Comparison of ENCODE assay signal across 22 mouse cellular contexts in the genomic region with DNA sequence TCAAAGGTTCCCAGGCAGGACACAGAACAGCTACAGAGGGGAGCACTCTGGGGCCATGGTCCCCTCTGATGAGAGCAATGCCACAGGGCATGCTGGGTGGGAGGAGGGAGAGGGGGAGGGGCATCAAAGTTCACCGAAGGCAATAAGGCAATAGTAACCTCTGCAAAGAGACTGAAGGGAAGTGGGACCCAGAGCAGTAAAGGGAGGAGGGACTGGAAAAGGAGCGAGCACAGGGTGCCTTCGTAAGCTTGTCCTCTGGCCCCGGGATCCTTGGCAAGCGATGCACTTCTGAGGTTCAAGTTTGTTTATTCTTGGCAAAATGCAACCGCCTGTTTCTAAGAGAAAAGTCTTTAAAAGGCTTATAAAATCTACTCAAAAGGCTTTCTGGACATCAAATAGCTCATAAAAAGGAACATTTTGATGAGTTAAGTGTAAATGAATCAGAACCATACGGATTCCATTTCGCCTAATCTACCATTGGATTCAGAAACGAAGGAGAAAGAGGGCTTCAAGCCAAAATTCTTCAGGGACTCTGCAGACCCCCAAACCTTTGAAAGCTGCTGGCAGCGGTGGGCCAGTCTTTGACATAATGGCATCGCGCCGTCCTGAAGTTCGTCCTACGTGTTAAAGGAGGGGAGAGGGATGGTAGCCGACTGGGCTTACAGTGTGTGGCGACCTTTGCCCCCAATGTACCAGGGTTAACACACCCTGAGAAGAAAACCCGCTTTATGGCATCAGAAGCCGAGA.
DNase-seq lines count a peak whose midpoint lies in the region; ATAC-seq and TF ChIP-seq lines count a peak whose summit lies in the region.
"Had no signal": no experiment of that assay in that cellular context is flagged by ENCODE, and none has a peak within 500 bp of the region (broad histone marks: within the 10 kb centered on the region; RNA-seq: fewer than 3 reads in every experiment).

No protein-coding gene starts in this region.

- 0 out of 2 replicates have a peak, but pooled peaks cover 7% of the 10 kb centered on the region for H3K27me3 ChIP-seq in embryonic facial prominence, embryonic 12.5 days
- peaks cover 21% of the 10 kb centered on the region for H3K27me3 ChIP-seq in embryonic facial prominence, embryonic 10.5 days (replicated peaks; ENCODE audit: low read depth, poor library complexity, severe bottlenecking)
- peaks cover 26% of the 10 kb centered on the region for H3K27me3 ChIP-seq in limb, embryonic 10.5 days (ENCODE audit: low read depth, poor library complexity, severe bottlenecking)
- no peaks in the 10 kb centered on the region for H3K27me3 ChIP-seq in forebrain, postnatal 0 days (ENCODE audit: insufficient read depth, low read length)
- H3K27me3 ChIP-seq: forebrain, embryonic 15.5 days; neural tube, embryonic 13.5 days had no signal

- ATAC-seq in embryonic facial prominence, embryonic 12.5 days (ENCODE audit: insufficient number of reproducible peaks, insufficient read depth, low FRiP score, low TSS enrichment), result peak; percentile 47; the same call in 1 of the 2 replicates
- ATAC-seq in forebrain, postnatal 0 days, result no peak
- ATAC-seq: CD4-positive, CD25-positive, alpha-beta regulatory T cell, adult 4 months; forebrain, embryonic 15.5 days had no signal

- no peak overlapping the region for H3K4me2 ChIP-seq in embryonic facial prominence, embryonic 12.5 days (replicated peaks)
- no peak overlapping the region for H3K4me2 ChIP-seq in forebrain, postnatal 0 days (ENCODE audit: low read depth)
- H3K4me2 ChIP-seq: forebrain, embryonic 15.5 days; heart, embryonic 15.5 days; hindbrain, embryonic 12.5 days; limb, embryonic 15.5 days; midbrain, embryonic 11.5 days; neural tube, embryonic 13.5 days had no signal

- no peak overlapping the region for H3K9ac ChIP-seq in embryonic facial prominence, embryonic 12.5 days
- no peak overlapping the region for H3K9ac ChIP-seq in forebrain, postnatal 0 days
- H3K9ac ChIP-seq: forebrain, embryonic 15.5 days; heart, embryonic 15.5 days; hindbrain, embryonic 12.5 days; limb, embryonic 15.5 days; neural tube, embryonic 13.5 days had no signal

- H3K36me3 ChIP-seq in embryonic facial prominence, embryonic 12.5 days, result no peaks in the 10 kb centered on the region
- H3K36me3 ChIP-seq in embryonic facial prominence, embryonic 10.5 days (replicated peaks), result no peaks in the 10 kb centered on the region
- H3K36me3 ChIP-seq in limb, embryonic 10.5 days, result no peaks in the 10 kb centered on the region
- no peaks in the 10 kb centered on the region for H3K36me3 ChIP-seq in forebrain, postnatal 0 days (ENCODE audit: insufficient read depth)
- H3K36me3 ChIP-seq: forebrain, embryonic 15.5 days; G1E; heart, embryonic 15.5 days; hindbrain, embryonic 12.5 days; limb, embryonic 15.5 days; neural tube, embryonic 13.5 days had no signal

- no peak for DNase-seq in embryonic facial prominence, embryonic 10.5 days (ENCODE audit: low spot score)
- peak; percentile 14 for DNase-seq in urinary bladder, postnatal 25 days (ENCODE audit: low spot score)
- no peak for DNase-seq in urinary bladder, adult 2 months (ENCODE audit: low spot score)
- no peak for DNase-seq in limb, embryonic 10.5 days (ENCODE audit: low spot score)
- peak; percentile 26 to 28 for DNase-seq in urinary bladder, postnatal 36 days (ENCODE audit: low spot score in 2 of 2)
- no peak for DNase-seq in embryo, embryonic 9.5 days (ENCODE audit: extremely low spot score)
- no peak for DNase-seq in forebrain, postnatal 0 days
- DNase-seq: cerebellum, postnatal 10 days; gastrocnemius, adult 2 months; heart, adult 2 months; thymus, postnatal 25 days had no signal

- no peak overlapping the region for H3K27ac ChIP-seq in embryonic facial prominence, embryonic 12.5 days
- H3K27ac ChIP-seq in embryonic facial prominence, embryonic 10.5 days (replicated peaks), result no peak overlapping the region
- H3K27ac ChIP-seq in limb, embryonic 10.5 days, result 0 out of 2 replicates have a peak overlapping the region, but pooled peaks have one; percentile 32
- no peak overlapping the region for H3K27ac ChIP-seq in forebrain, postnatal 0 days (ENCODE audit: low read depth, low read length)
- H3K27ac ChIP-seq: forebrain, embryonic 15.5 days; gastrocnemius, adult 2 months; heart, adult 2 months; heart, embryonic 15.5 days; hindbrain, embryonic 12.5 days; limb, embryonic 15.5 days; macrophage; neural tube, embryonic 13.5 days had no signal

- TF ChIP-seq CTCF in forebrain, postnatal 0 days (IDR thresholded peaks at IDR 0.05; ENCODE audit: low read depth), result no peak

- peaks cover 11% of the 10 kb centered on the region; the same call in 1 of the 2 replicates for H3K4me1 ChIP-seq in embryonic facial prominence, embryonic 12.5 days
- peaks cover 12% of the 10 kb centered on the region for H3K4me1 ChIP-seq in embryonic facial prominence, embryonic 10.5 days
- H3K4me1 ChIP-seq in limb, embryonic 10.5 days, result peaks cover 46% of the 10 kb centered on the region
- H3K4me1 ChIP-seq in forebrain, postnatal 0 days (ENCODE audit: insufficient read depth), result no peaks in the 10 kb centered on the region
- H3K4me1 ChIP-seq: forebrain, embryonic 15.5 days; heart, embryonic 15.5 days; hindbrain, embryonic 12.5 days; neural tube, embryonic 13.5 days had no signal

- no peak overlapping the region for H3K4me3 ChIP-seq in embryonic facial prominence, embryonic 12.5 days
- H3K4me3 ChIP-seq in embryonic facial prominence, embryonic 10.5 days, result no peak overlapping the region
- H3K4me3 ChIP-seq in limb, embryonic 10.5 days, result no peak overlapping the region
- no peak overlapping the region for H3K4me3 ChIP-seq in forebrain, postnatal 0 days (ENCODE audit: low read depth, low read length)
- H3K4me3 ChIP-seq: erythroblast, embryonic 14.5 days; forebrain, embryonic 15.5 days; gastrocnemius, adult 2 months; heart, adult 2 months; heart, embryonic 15.5 days; hindbrain, embryonic 12.5 days; limb, embryonic 15.5 days; neural tube, embryonic 13.5 days had no signal

- no peaks in the 10 kb centered on the region for H3K9me3 ChIP-seq in embryonic facial prominence, embryonic 12.5 days
- H3K9me3 ChIP-seq in embryonic facial prominence, embryonic 10.5 days, result no peaks in the 10 kb centered on the region
- H3K9me3 ChIP-seq in limb, embryonic 10.5 days (replicated peaks), result no peaks in the 10 kb centered on the region
- H3K9me3 ChIP-seq in forebrain, postnatal 0 days (ENCODE audit: low read length), result no peaks in the 10 kb centered on the region
- H3K9me3 ChIP-seq: forebrain, embryonic 15.5 days; heart, embryonic 15.5 days; hindbrain, embryonic 12.5 days; limb, embryonic 15.5 days; neural tube, embryonic 13.5 days had no signal

- WGBS in embryonic facial prominence, embryonic 12.5 days, result 67% methylated on average over 19 of the region's 19 CpGs
- WGBS in embryonic facial prominence, embryonic 10.5 days, result 77% methylated on average over 19 of the region's 19 CpGs
- WGBS in limb, embryonic 10.5 days, result 66% methylated on average over 19 of the region's 19 CpGs
- WGBS in forebrain, postnatal 0 days, result 59% methylated on average over 19 of the region's 19 CpGs

Comparison
In these comparisons a context has a peak if more than half of its experiments do, and no peak if none do; other contexts are left out.
1. DNase-seq: peak in urinary bladder, postnatal 25 days (single experiment) and urinary bladder, postnatal 36 days (2 of 2); none in embryonic facial prominence, embryonic 10.5 days (single experiment), urinary bladder, adult 2 months (single experiment), limb, embryonic 10.5 days (single experiment), embryo, embryonic 9.5 days (single experiment) and forebrain, postnatal 0 days (single experiment).